Mouse (Mus musculus) olfactory bulb, adult 2 months (tissue): Measurements from ENCODE around the gene Cxcl1. TPM values are rescaled to one million over a fixed set of nuclear protein-coding genes. Genes with fewer than 3 reads are reported as not detected.

Experiments
- H3K27ac ChIP-seq: fragments of 200-500 bp; 2 replicates; pipeline ENCODE4 v1.5.1; 2012; ENCODE audit warnings: low read depth, low read length; ENCODE audit not compliant: insufficient read depth
- H3K4me1 ChIP-seq: fragments of 200-500 bp; 2 replicates; pipeline ENCODE4 v1.6.1; 2012; ENCODE audit warnings: low read length; ENCODE audit not compliant: control insufficient read depth, insufficient read depth
- H3K4me3 ChIP-seq: fragments of 200-500 bp; 2 replicates; pipeline ENCODE4 v1.5.1; 2012; ENCODE audit warnings: mild to moderate bottlenecking, low read depth, low read length, moderate library complexity; ENCODE audit not compliant: insufficient read depth
- CTCF ChIP-seq: fragments of 200-500 bp; IDR thresholded peaks from 2 replicates; pipeline ENCODE4 v1.5.1; 2012; ENCODE audit warnings: low read depth, mild to moderate bottlenecking, low read length, moderate library complexity; ENCODE audit not compliant: insufficient read depth
- POLR2A ChIP-seq: fragments of 200-500 bp; IDR thresholded peaks from 2 replicates; pipeline ENCODE4 v1.6.1; 2012; ENCODE audit warnings: mild to moderate bottlenecking, low read depth, low read length, moderate library complexity; ENCODE audit not compliant: insufficient read depth
- WGBS: fragments of 180-500 bp; shearing (Covaris S2); methylation state at CpG from one replicate; pipeline ENCODE4 v1.1.7; 2018; 5-methylcytosine and 5-hydroxymethylcytosine counted together
- polyA plus RNA-seq: library from polyadenylated mRNA; stranded (reverse); fragments of >200 nt; gene quantifications from 2 replicates; pipeline ENCODE4 v1.2.4, GENCODE M21; 2012; ENCODE audit warnings: low replicate concordance; ENCODE audit not compliant: missing spikeins, insufficient read depth, insufficient read length

Cxcl1 gene
- polyA plus RNA-seq, 1 experiment = not detected

- Histone ChIP-seq H3K27ac (no peak overlapping the region), H3K4me3 (no peak overlapping the region), H3K4me1 (no peaks in the 10 kb centered on the region)
- TF ChIP-seq POLR2A (no peak), CTCF (no peak)
- WGBS = 80% methylated on average over 2 of the region's 2 CpGs
Observed at GRCm38 (mm10) chr5:90936706-90937105, 45.7 kb downstream of the Cxcl1 start.

Other genes starting within 250 kb of the Cxcl1 start
- gene Cxcl5, start 131.9 kb upstream of the Cxcl1 start, polyA plus RNA-seq = not detected in 2 replicates
- gene Ppbp, start 122.7 kb upstream of the Cxcl1 start, polyA plus RNA-seq = not detected in 2 replicates
- not detected in 2 replicates for gene Pf4, start 118.8 kb upstream of the Cxcl1 start, polyA plus RNA-seq
- not detected in 2 replicates for gene Cxcl3, start 105.1 kb upstream of the Cxcl1 start, polyA plus RNA-seq
- gene Cxcl15, start 96.7 kb upstream of the Cxcl1 start, polyA plus RNA-seq = not detected in 2 replicates
- gene Cxcl2, start 12.6 kb downstream of the Cxcl1 start, polyA plus RNA-seq = not detected in 2 replicates
- not detected in 2 replicates for gene Mthfd2l, start 39.9 kb downstream of the Cxcl1 start, polyA plus RNA-seq
- not detected in 2 replicates for gene Epgn, start 136.2 kb downstream of the Cxcl1 start, polyA plus RNA-seq
- not detected in 2 replicates for gene Ereg, start 183.4 kb downstream of the Cxcl1 start, polyA plus RNA-seq
- not detected in 2 replicates for gene Areg, start 248.4 kb downstream of the Cxcl1 start, polyA plus RNA-seq